ENCODE assay signal across 8 mouse cellular contexts in genomic region chr4:43478534-43478858, GRCm38 (mm10). TPM values are rescaled to one million over a fixed set of nuclear protein-coding genes. Genes with fewer than 3 reads are reported as not detected.
DNase-seq lines count a peak whose midpoint lies in the region; ATAC-seq and TF ChIP-seq lines count a peak whose summit lies in the region.

No protein-coding gene starts in this region.

- no peaks in the 10 kb centered on the region for H3K27me3 ChIP-seq in heart, adult 2 months (ENCODE audit: control insufficient read depth, insufficient read depth, low read length)
- peaks cover 8% of the 10 kb centered on the region; the same call in 1 of the 2 replicates for H3K27me3 ChIP-seq in liver, embryonic 15.5 days

- peak overlapping the region; percentile 72 for H3K4me2 ChIP-seq in liver, embryonic 15.5 days

- no peaks in the 10 kb centered on the region for H3K79me2 ChIP-seq in heart, adult 2 months (replicated peaks; ENCODE audit: control insufficient read depth, insufficient read depth, low read length)

- peak overlapping the region; percentile 47 for H3K4me3 ChIP-seq in heart, adult 2 months
- peak overlapping the region; percentile 57 for H3K4me3 ChIP-seq in liver, embryonic 15.5 days (replicated peaks)

- no peak for TF ChIP-seq CTCF in heart, adult 2 months (IDR thresholded peaks at IDR 0.05)

- H3K4me1 ChIP-seq in heart, adult 2 months (ENCODE audit: control insufficient read depth, insufficient read depth, low read length): no peaks in the 10 kb centered on the region; the same call in 1 of the 2 replicates
- H3K4me1 ChIP-seq in liver, embryonic 15.5 days (replicated peaks): peaks cover 14% of the 10 kb centered on the region

- no peaks in the 10 kb centered on the region for H3K9me3 ChIP-seq in liver, embryonic 15.5 days (replicated peaks)

- no peak for TF ChIP-seq POLR2A in heart, adult 2 months (IDR thresholded peaks at IDR 0.05; ENCODE audit: insufficient read depth, low read depth, low read length)

- H3K27ac ChIP-seq in heart, adult 2 months: peak overlapping the region; percentile 88
- peak overlapping the region; percentile 57; the same call in 1 of the 2 replicates for H3K27ac ChIP-seq in liver, embryonic 15.5 days (replicated peaks)

- peak overlapping the region; percentile 56 for H3K9ac ChIP-seq in heart, adult 2 months (ENCODE audit: low read depth, low read length)
- peak overlapping the region; percentile 57 for H3K9ac ChIP-seq in liver, embryonic 15.5 days

- no peak; the same call in 1 of the 2 replicates for ATAC-seq in liver, embryonic 15.5 days (ENCODE audit: insufficient read depth)

- intact Hi-C loops in heart, adult 2 months (cut with DNase I): loop anchor here (2.0 kb wide), 1 partner anchor 36 kb away; no protein-coding TSS in a partner anchor

- TF ChIP-seq EP300 in heart, adult 2 months (IDR thresholded peaks at IDR 0.05; ENCODE audit: insufficient read depth, low read depth, low read length): no peak

- no peaks in the 10 kb centered on the region for H3K36me3 ChIP-seq in heart, adult 2 months (ENCODE audit: control insufficient read depth, insufficient read depth, low read length)
- no peaks in the 10 kb centered on the region for H3K36me3 ChIP-seq in liver, embryonic 15.5 days (replicated peaks)

- 32% methylated on average over 8 of the region's 8 CpGs for WGBS in heart, adult 2 months
- WGBS in liver, embryonic 15.5 days (ENCODE audit: insufficient replicate concordance): 26% methylated on average over 8 of the region's 8 CpGs

- no peak for DNase-seq in heart, adult 2 months
- no peak for DNase-seq in heart, adult 8-10 months (ENCODE audit: low spot score)
- peak; percentile 82 for DNase-seq in thymus, postnatal 14 days
- DNase-seq in thymus, postnatal 36 days: no peak
- DNase-seq in embryo, embryonic 9.5 days (ENCODE audit: extremely low spot score): no peak
- DNase-seq in cerebellum, postnatal 10 days: no peak
- DNase-seq in Muller cell, postnatal 12 days (ENCODE audit: inconsistent ontology term): no peak

RNA-seq across cellular contexts. Expression of gene Sit1, which starts 5.0 kb away (rescaled TPM):
- under 1 TPM in 1 of 2 experiments, not detected in 1; 0.31 TPM for total RNA-seq in heart, adult 2 months (2021)
- not detected in 2 replicates for polyA plus RNA-seq in heart, adult 2 months (2012; rRNA removed)
- total RNA-seq in heart, adult 8-10 months (2022): not detected
- polyA plus RNA-seq in liver, embryonic 15.5 days (2015; fragmentation: Nextera tagmentation; extraction: Ambion mirVana): 0.07 and 0.18 TPM in 2 replicates

RNA-seq across cellular contexts. Expression of gene Ccdc107, which starts 14.2 kb away (rescaled TPM):
- 10 to 100 TPM; 29.8 to 33.8 TPM for total RNA-seq in heart, adult 2 months (2021)
- 50.8 and 67.9 TPM in 2 replicates for polyA plus RNA-seq in heart, adult 2 months (2012; rRNA removed)
- 10 to 100 TPM; 28.7 to 39.4 (median 32.4) TPM for total RNA-seq in heart, adult 8-10 months (2022)
- 33.5 and 34.2 TPM in 2 replicates for polyA plus RNA-seq in liver, embryonic 15.5 days (2015; fragmentation: Nextera tagmentation; extraction: Ambion mirVana)

RNA-seq across cellular contexts. Expression of gene Arhgef39, which starts 21.0 kb away (rescaled TPM):
- under 1 TPM; 0.30 to 0.31 TPM for total RNA-seq in heart, adult 2 months (2021)
- polyA plus RNA-seq in heart, adult 2 months (2012; rRNA removed): 1.6 and 1.7 TPM in 2 replicates
- not detected for total RNA-seq in heart, adult 8-10 months (2022)
- 34.5 and 38.2 TPM in 2 replicates for polyA plus RNA-seq in liver, embryonic 15.5 days (2015; fragmentation: Nextera tagmentation; extraction: Ambion mirVana)

RNA-seq across cellular contexts. Expression of gene Cd72, which starts 24.1 kb away (rescaled TPM):
- 1 to 10 TPM in 1 of 2 experiments, under 1 TPM in 1; 0.97 to 1.0 TPM for total RNA-seq in heart, adult 2 months (2021)
- polyA plus RNA-seq in heart, adult 2 months (2012; rRNA removed): 1.8 and 4.8 TPM in 2 replicates
- total RNA-seq in heart, adult 8-10 months (2022): 1 to 10 TPM in 1 of 4 experiments, under 1 TPM in 3; 0.24 to 1.1 (median 0.69) TPM
- polyA plus RNA-seq in liver, embryonic 15.5 days (2015; fragmentation: Nextera tagmentation; extraction: Ambion mirVana): 0.94 and 1.4 TPM in 2 replicates

RNA-seq across cellular contexts. Expression of gene Car9, which starts 28.3 kb away (rescaled TPM):
- under 1 TPM; 0.11 to 0.34 TPM for total RNA-seq in heart, adult 2 months (2021)
- polyA plus RNA-seq in heart, adult 2 months (2012; rRNA removed): 0.32 and 0.55 TPM in 2 replicates
- 1 to 10 TPM in 1 of 4 experiments, under 1 TPM in 3; 0.25 to 1.0 (median 0.52) TPM for total RNA-seq in heart, adult 8-10 months (2022)
- polyA plus RNA-seq in liver, embryonic 15.5 days (2015; fragmentation: Nextera tagmentation; extraction: Ambion mirVana): 1.3 and 1.9 TPM in 2 replicates
